ENCODE assay signal across 14 mouse cellular contexts in the genomic region with DNA sequence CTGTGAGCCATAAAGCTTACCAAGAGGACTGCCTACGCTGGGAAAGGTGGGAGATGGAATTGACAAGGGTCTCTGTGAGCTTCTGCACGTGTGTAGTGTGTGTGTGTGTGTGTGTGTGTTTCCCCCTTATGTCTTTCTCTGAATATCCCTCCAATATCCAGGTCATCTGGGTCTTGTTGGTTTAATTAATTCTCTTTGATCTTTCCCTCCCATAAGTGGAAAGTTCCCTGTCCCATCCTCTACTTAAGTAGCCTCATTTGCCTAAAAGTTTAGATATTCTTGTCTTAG. TPM values are rescaled to one million over a fixed set of nuclear protein-coding genes. Genes with fewer than 3 reads are reported as not detected.
DNase-seq lines count a peak whose midpoint lies in the region; ATAC-seq lines count a peak whose summit lies in the region.
"Had no signal": no experiment of that assay in that cellular context is flagged by ENCODE, and none has a peak within 500 bp of the region (broad histone marks: within the 10 kb centered on the region; RNA-seq: fewer than 3 reads in every experiment).

No protein-coding gene starts in this region.

- WGBS in heart, embryonic 14.5 days: 65% methylated on average over 2 of the region's 2 CpGs
- 72% methylated on average over 2 of the region's 2 CpGs for WGBS in intestine, embryonic 15.5 days
- WGBS in stomach, embryonic 16.5 days: 55% methylated on average over 2 of the region's 2 CpGs
- WGBS in hindbrain, embryonic 11.5 days: 61% methylated on average over 2 of the region's 2 CpGs

- peak overlapping the region; percentile 49; the same call in 1 of the 2 replicates for H3K9ac ChIP-seq in heart, embryonic 14.5 days (ENCODE audit: low read length)
- no peak overlapping the region; the same call in 1 of the 2 replicates for H3K9ac ChIP-seq in intestine, embryonic 15.5 days
- peak overlapping the region; percentile 55 for H3K9ac ChIP-seq in stomach, embryonic 16.5 days (ENCODE audit: low read length)
- H3K9ac ChIP-seq in hindbrain, embryonic 11.5 days (ENCODE audit: low read depth, low read length): no peak overlapping the region
- H3K9ac ChIP-seq: lung, embryonic 15.5 days had no signal

- no peaks in the 10 kb centered on the region for H3K27me3 ChIP-seq in heart, embryonic 14.5 days (ENCODE audit: control insufficient read depth, insufficient read depth, low read length)
- H3K27me3 ChIP-seq in megakaryocyte, embryonic 14.5 days (replicated peaks): peaks cover 31% of the 10 kb centered on the region
- H3K27me3 ChIP-seq in intestine, embryonic 15.5 days (replicated peaks): no peaks in the 10 kb centered on the region
- no peaks in the 10 kb centered on the region for H3K27me3 ChIP-seq in stomach, embryonic 16.5 days (ENCODE audit: control insufficient read depth, insufficient read depth, low read length)
- H3K27me3 ChIP-seq in hindbrain, embryonic 11.5 days (ENCODE audit: control insufficient read depth, insufficient read depth, low read length): peaks cover 13% of the 10 kb centered on the region
- H3K27me3 ChIP-seq: lung, embryonic 15.5 days had no signal

- H3K9me3 ChIP-seq in heart, embryonic 14.5 days (ENCODE audit: control insufficient read depth, low read length): no peaks in the 10 kb centered on the region
- H3K9me3 ChIP-seq in megakaryocyte, embryonic 14.5 days: no peaks in the 10 kb centered on the region
- no peaks in the 10 kb centered on the region for H3K9me3 ChIP-seq in intestine, embryonic 15.5 days
- H3K9me3 ChIP-seq in stomach, embryonic 16.5 days (replicated peaks; ENCODE audit: control insufficient read depth, low read length): no peaks in the 10 kb centered on the region
- H3K9me3 ChIP-seq in hindbrain, embryonic 11.5 days (ENCODE audit: control insufficient read depth, low read length): no peaks in the 10 kb centered on the region
- H3K9me3 ChIP-seq: lung, embryonic 15.5 days had no signal

- no peak overlapping the region for H3K4me3 ChIP-seq in heart, embryonic 14.5 days (ENCODE audit: control insufficient read depth in 1 of 2, insufficient read depth in 1 of 2, low read depth in 1 of 2, low read length in 2 of 2)
- H3K4me3 ChIP-seq in megakaryocyte, embryonic 14.5 days (replicated peaks): peak overlapping the region; percentile 64
- no peak overlapping the region for H3K4me3 ChIP-seq in intestine, embryonic 15.5 days (replicated peaks)
- peak overlapping the region; percentile 87; the same call in 1 of the 2 replicates for H3K4me3 ChIP-seq in stomach, embryonic 16.5 days (replicated peaks; ENCODE audit: low read length)
- H3K4me3 ChIP-seq in hindbrain, embryonic 11.5 days (ENCODE audit: low read depth, low read length): no peak overlapping the region
- H3K4me3 ChIP-seq: lung, embryonic 15.5 days had no signal

- peaks cover 47 to 78% of the 10 kb centered on the region in 2 experiments for H3K4me1 ChIP-seq in heart, embryonic 14.5 days (ENCODE audit: control insufficient read depth in 2 of 2, insufficient read depth in 2 of 2, low read length in 2 of 2)
- H3K4me1 ChIP-seq in megakaryocyte, embryonic 14.5 days: peaks cover 54% of the 10 kb centered on the region
- peaks cover 64% of the 10 kb centered on the region for H3K4me1 ChIP-seq in intestine, embryonic 15.5 days (replicated peaks)
- H3K4me1 ChIP-seq in stomach, embryonic 16.5 days (ENCODE audit: control insufficient read depth, insufficient read depth, low read length): peaks cover 71% of the 10 kb centered on the region
- peaks cover 12% of the 10 kb centered on the region for H3K4me1 ChIP-seq in hindbrain, embryonic 11.5 days (replicated peaks; ENCODE audit: control insufficient read depth, insufficient read depth, low read length)

- no peak for ATAC-seq in heart, embryonic 14.5 days (ENCODE audit: insufficient number of reproducible peaks, insufficient read depth, low FRiP score, low read depth)
- no peak for ATAC-seq in megakaryocyte, adult 5-6 weeks (ENCODE audit: poor library complexity, severe bottlenecking)
- no peak for ATAC-seq in intestine, embryonic 15.5 days
- no peak for ATAC-seq in stomach, embryonic 16.5 days (ENCODE audit: insufficient read depth, low FRiP score)
- ATAC-seq in hindbrain, embryonic 11.5 days (ENCODE audit: low FRiP score): no peak
- no peak for ATAC-seq in megakaryocyte-erythroid progenitor cell, adult 5-6 weeks (replicated peaks; ENCODE audit: low FRiP score, low TSS enrichment, poor library complexity, severe bottlenecking)

- H3K4me2 ChIP-seq in heart, embryonic 14.5 days (ENCODE audit: low read length): peak overlapping the region; percentile 77
- H3K4me2 ChIP-seq in intestine, embryonic 15.5 days (replicated peaks): peak overlapping the region; percentile 88
- peak overlapping the region; percentile 76 for H3K4me2 ChIP-seq in stomach, embryonic 16.5 days (ENCODE audit: low read depth, low read length)
- no peak overlapping the region for H3K4me2 ChIP-seq in hindbrain, embryonic 11.5 days (replicated peaks; ENCODE audit: low read depth, low read length)

- H3K27ac ChIP-seq in heart, embryonic 14.5 days (replicated peaks in 1 of 2; ENCODE audit: control insufficient read depth in 1 of 2, insufficient read depth in 1 of 2, low read depth in 2 of 2, low read length in 2 of 2): no peak overlapping the region
- no peak overlapping the region for H3K27ac ChIP-seq in intestine, embryonic 15.5 days
- H3K27ac ChIP-seq in stomach, embryonic 16.5 days (ENCODE audit: low read length): peak overlapping the region; percentile 99
- no peak overlapping the region for H3K27ac ChIP-seq in hindbrain, embryonic 11.5 days (ENCODE audit: low read depth, low read length)
- H3K27ac ChIP-seq: lung, embryonic 15.5 days had no signal

- DNase-seq in heart, adult 11 months: no peak
- no peak for DNase-seq in hindbrain, embryonic 11.5 days (ENCODE audit: low spot score)
- DNase-seq: adrenal gland, postnatal 36 days; cerebellum, adult 11 months; heart, postnatal 14 days; liver; midbrain, embryonic 14.5 days had no signal

- 0 out of 2 replicates have a peak, but pooled peaks cover under 1% of the 10 kb centered on the region for H3K36me3 ChIP-seq in heart, embryonic 14.5 days (ENCODE audit: control insufficient read depth, insufficient read depth, low read length)
- H3K36me3 ChIP-seq in megakaryocyte, embryonic 14.5 days (replicated peaks; ENCODE audit: low read length): no peaks in the 10 kb centered on the region
- no peaks in the 10 kb centered on the region for H3K36me3 ChIP-seq in intestine, embryonic 15.5 days
- H3K36me3 ChIP-seq in stomach, embryonic 16.5 days (ENCODE audit: control insufficient read depth, insufficient read depth, low read length): no peaks in the 10 kb centered on the region
- no peaks in the 10 kb centered on the region for H3K36me3 ChIP-seq in hindbrain, embryonic 11.5 days (ENCODE audit: control insufficient read depth, insufficient read depth, low read length)
- H3K36me3 ChIP-seq: lung, embryonic 15.5 days had no signal

RNA-seq across cellular contexts. Expression of a gene that starts 4.5 kb away (rescaled TPM):
- 29.4 and 30.6 TPM in 2 replicates for polyA plus RNA-seq in heart, embryonic 14.5 days (2014; fragmentation: Nextera tagmentation; extraction: Ambion mirVana)
- polyA plus RNA-seq in megakaryocyte, embryonic 14.5 days (2012; ENCODE audit: insufficient read depth, low replicate concordance): 4.6 and 28.7 TPM in 2 replicates
- total RNA-seq in megakaryocyte, adult 5-6 weeks (2015): 372 and 397 TPM in 2 replicates
- total RNA-seq in megakaryocyte, adult 5-6 weeks (2017): 659 and 727 TPM in 2 replicates
- polyA plus RNA-seq in intestine, embryonic 15.5 days (2015; fragmentation: Nextera tagmentation; extraction: Ambion mirVana): 22.4 and 25.0 TPM in 2 replicates
- 46.4 and 48.3 TPM in 2 replicates for polyA plus RNA-seq in stomach, embryonic 16.5 days (2015; fragmentation: Nextera tagmentation; extraction: Ambion mirVana)
- polyA plus RNA-seq in hindbrain, embryonic 11.5 days (2014; fragmentation: Nextera tagmentation; extraction: Ambion mirVana): 6.0 and 14.1 TPM in 2 replicates
- 1.5 and 9.4 TPM in 2 replicates for total RNA-seq in megakaryocyte-erythroid progenitor cell, adult 5-6 weeks (2014; fragmentation: Nextera tagmentation)
- 7.2 and 24.7 TPM in 2 replicates for total RNA-seq in megakaryocyte-erythroid progenitor cell, adult 5-6 weeks (2017)

RNA-seq across cellular contexts. Expression of a gene that starts 26.7 kb away (rescaled TPM):
- 234 and 253 TPM in 2 replicates for polyA plus RNA-seq in heart, embryonic 14.5 days (2014; fragmentation: Nextera tagmentation; extraction: Ambion mirVana)
- polyA plus RNA-seq in megakaryocyte, embryonic 14.5 days (2012; ENCODE audit: insufficient read depth, low replicate concordance): 36.7 and 78.5 TPM in 2 replicates
- total RNA-seq in megakaryocyte, adult 5-6 weeks (2015): 319 and 343 TPM in 2 replicates
- 206 and 209 TPM in 2 replicates for total RNA-seq in megakaryocyte, adult 5-6 weeks (2017)
- 436 and 453 TPM in 2 replicates for polyA plus RNA-seq in intestine, embryonic 15.5 days (2015; fragmentation: Nextera tagmentation; extraction: Ambion mirVana)
- polyA plus RNA-seq in stomach, embryonic 16.5 days (2015; fragmentation: Nextera tagmentation; extraction: Ambion mirVana): 401 and 441 TPM in 2 replicates
- polyA plus RNA-seq in hindbrain, embryonic 11.5 days (2014; fragmentation: Nextera tagmentation; extraction: Ambion mirVana): 462 and 475 TPM in 2 replicates
- 1,323 and 1,614 TPM in 2 replicates for total RNA-seq in megakaryocyte-erythroid progenitor cell, adult 5-6 weeks (2014; fragmentation: Nextera tagmentation)
- total RNA-seq in megakaryocyte-erythroid progenitor cell, adult 5-6 weeks (2017): 848 and 982 TPM in 2 replicates

RNA-seq across cellular contexts. Expression of a gene that starts 39.9 kb away (rescaled TPM):
- polyA plus RNA-seq in heart, embryonic 14.5 days (2014; fragmentation: Nextera tagmentation; extraction: Ambion mirVana): 14.5 and 15.6 TPM in 2 replicates
- 25.5 and 37.3 TPM in 2 replicates for polyA plus RNA-seq in megakaryocyte, embryonic 14.5 days (2012; ENCODE audit: insufficient read depth, low replicate concordance)
- 1.7 and 2.9 TPM in 2 replicates for total RNA-seq in megakaryocyte, adult 5-6 weeks (2015)
- 8.8 and 9.9 TPM in 2 replicates for total RNA-seq in megakaryocyte, adult 5-6 weeks (2017)
- 29.7 and 30.4 TPM in 2 replicates for polyA plus RNA-seq in intestine, embryonic 15.5 days (2015; fragmentation: Nextera tagmentation; extraction: Ambion mirVana)
- 30.0 and 34.9 TPM in 2 replicates for polyA plus RNA-seq in stomach, embryonic 16.5 days (2015; fragmentation: Nextera tagmentation; extraction: Ambion mirVana)
- polyA plus RNA-seq in hindbrain, embryonic 11.5 days (2014; fragmentation: Nextera tagmentation; extraction: Ambion mirVana): 23.7 and 27.8 TPM in 2 replicates
- total RNA-seq in megakaryocyte-erythroid progenitor cell, adult 5-6 weeks (2014; fragmentation: Nextera tagmentation): 30.7 and 32.2 TPM in 2 replicates
- total RNA-seq in megakaryocyte-erythroid progenitor cell, adult 5-6 weeks (2017): 15.8 and 18.8 TPM in 2 replicates

RNA-seq across cellular contexts. Expression of a gene that starts 51.9 kb away (rescaled TPM):
- polyA plus RNA-seq in heart, embryonic 14.5 days (2014; fragmentation: Nextera tagmentation; extraction: Ambion mirVana): 19.8 and 26.5 TPM in 2 replicates
- 5.1 and 27.3 TPM in 2 replicates for polyA plus RNA-seq in megakaryocyte, embryonic 14.5 days (2012; ENCODE audit: insufficient read depth, low replicate concordance)
- total RNA-seq in megakaryocyte, adult 5-6 weeks (2015): 47.3 and 53.3 TPM in 2 replicates
- total RNA-seq in megakaryocyte, adult 5-6 weeks (2017): 98.8 and 106 TPM in 2 replicates
- 130 and 139 TPM in 2 replicates for polyA plus RNA-seq in intestine, embryonic 15.5 days (2015; fragmentation: Nextera tagmentation; extraction: Ambion mirVana)
- polyA plus RNA-seq in stomach, embryonic 16.5 days (2015; fragmentation: Nextera tagmentation; extraction: Ambion mirVana): 142 and 149 TPM in 2 replicates
- 45.6 and 52.3 TPM in 2 replicates for polyA plus RNA-seq in hindbrain, embryonic 11.5 days (2014; fragmentation: Nextera tagmentation; extraction: Ambion mirVana)
- total RNA-seq in megakaryocyte-erythroid progenitor cell, adult 5-6 weeks (2014; fragmentation: Nextera tagmentation): 158 and 173 TPM in 2 replicates
- total RNA-seq in megakaryocyte-erythroid progenitor cell, adult 5-6 weeks (2017): 205 and 206 TPM in 2 replicates

Comparison
In these comparisons a context has a peak if more than half of its experiments do, and no peak if none do; other contexts are left out.
1. H3K4me3 ChIP-seq: peak in megakaryocyte, embryonic 14.5 days (single experiment) and stomach, embryonic 16.5 days (single experiment); none in heart, embryonic 14.5 days (0 of 2), intestine, embryonic 15.5 days (single experiment) and hindbrain, embryonic 11.5 days (single experiment).
2. H3K9ac ChIP-seq: peak in heart, embryonic 14.5 days (single experiment) and stomach, embryonic 16.5 days (single experiment); none in intestine, embryonic 15.5 days (single experiment) and hindbrain, embryonic 11.5 days (single experiment).